In genomic region chr4:109279689-109280458, GRCm38 (mm10) we compare ENCODE assay signal across 7 mouse cellular contexts. TPM values are rescaled to one million over a fixed set of nuclear protein-coding genes. Genes with fewer than 3 reads are reported as not detected.
A peak's percentile ranks its signal among the peaks of the same experiment; 100 is the strongest.
DNase-seq lines count a peak whose midpoint lies in the region; ATAC-seq lines count a peak whose summit lies in the region.

Gene Eps15 (plus strand): TSS chr4:109280268.

- DNase-seq in adrenal gland, postnatal 10 days = peak; percentile 96
- DNase-seq in embryonic facial prominence, embryonic 10.5 days (ENCODE audit: low spot score) = peak; percentile 97
- peak; percentile 91 for DNase-seq in kidney, adult 11 months
- DNase-seq in limb, embryonic 10.5 days (ENCODE audit: low spot score) = peak; percentile 99
- DNase-seq in spleen, adult 12 weeks (ENCODE audit: low spot score) = peak; percentile 95

- H3K4me1 ChIP-seq in embryonic facial prominence, embryonic 10.5 days = peaks cover 8% of the 10 kb centered on the region
- H3K4me1 ChIP-seq in limb, embryonic 10.5 days = peaks cover 8% of the 10 kb centered on the region
- H3K4me1 ChIP-seq in midbrain, embryonic 13.5 days (replicated peaks) = peaks cover 10% of the 10 kb centered on the region

- peak within 1 kb of the TSS; percentile 75 for H3K9ac ChIP-seq in midbrain, embryonic 13.5 days (replicated peaks)

- peak; percentile 94 for ATAC-seq in granulocyte monocyte progenitor cell, adult 5-6 weeks (replicated peaks; ENCODE audit: poor library complexity, severe bottlenecking)
- ATAC-seq in midbrain, embryonic 13.5 days = peak; percentile 95

- H3K27me3 ChIP-seq in embryonic facial prominence, embryonic 10.5 days (replicated peaks; ENCODE audit: low read depth, poor library complexity, severe bottlenecking) = peaks cover 9% of the 10 kb centered on the region
- H3K27me3 ChIP-seq in limb, embryonic 10.5 days (ENCODE audit: low read depth, poor library complexity, severe bottlenecking) = peaks cover 10% of the 10 kb centered on the region; the same call in 1 of the 2 replicates
- H3K27me3 ChIP-seq in midbrain, embryonic 13.5 days = peaks cover 3% of the 10 kb centered on the region; the same call in 1 of the 2 replicates

- H3K4me3 ChIP-seq in embryonic facial prominence, embryonic 10.5 days = peak within 1 kb of the TSS; percentile 93
- H3K4me3 ChIP-seq in limb, embryonic 10.5 days = peak within 1 kb of the TSS; percentile 92
- H3K4me3 ChIP-seq in midbrain, embryonic 13.5 days (replicated peaks) = peak within 1 kb of the TSS; percentile 81

- peak within 1 kb of the TSS; percentile 92 for H3K27ac ChIP-seq in embryonic facial prominence, embryonic 10.5 days (replicated peaks)
- peak within 1 kb of the TSS; percentile 93 for H3K27ac ChIP-seq in limb, embryonic 10.5 days
- H3K27ac ChIP-seq in midbrain, embryonic 13.5 days = no peak within 1 kb of the TSS

- H3K4me2 ChIP-seq in midbrain, embryonic 13.5 days (replicated peaks) = peak within 1 kb of the TSS; percentile 83

- no peaks in the 10 kb centered on the region for H3K36me3 ChIP-seq in embryonic facial prominence, embryonic 10.5 days (replicated peaks)
- no peaks in the 10 kb centered on the region for H3K36me3 ChIP-seq in limb, embryonic 10.5 days
- H3K36me3 ChIP-seq in midbrain, embryonic 13.5 days = no peaks in the 10 kb centered on the region

- H3K9me3 ChIP-seq in embryonic facial prominence, embryonic 10.5 days = no peaks in the 10 kb centered on the region
- no peaks in the 10 kb centered on the region for H3K9me3 ChIP-seq in limb, embryonic 10.5 days (replicated peaks)
- H3K9me3 ChIP-seq in midbrain, embryonic 13.5 days = no peaks in the 10 kb centered on the region

- WGBS in embryonic facial prominence, embryonic 10.5 days = 3% methylated on average over 44 of the region's 44 CpGs
- WGBS in limb, embryonic 10.5 days = 4% methylated on average over 41 of the region's 44 CpGs
- WGBS in midbrain, embryonic 13.5 days = 2% methylated on average over 40 of the region's 44 CpGs

RNA-seq across cellular contexts. Expression of gene Eps15, which starts in this region (rescaled TPM):
- total RNA-seq in adrenal gland, postnatal 10 days (2021) = 10 to 100 TPM; 59.2 to 60.8 TPM
- 40.4 and 41.8 TPM in 2 replicates for polyA plus RNA-seq in embryonic facial prominence, embryonic 10.5 days (2016; fragmentation: Nextera tagmentation; extraction: Ambion mirVana)
- total RNA-seq in granulocyte monocyte progenitor cell, adult 5-6 weeks (2014; fragmentation: Nextera tagmentation) = 48.3 and 49.2 TPM in 2 replicates
- total RNA-seq in granulocyte monocyte progenitor cell, adult 5-6 weeks (2017) = 28.3 and 35.2 TPM in 2 replicates
- 26.4 and 33.4 TPM in 2 replicates for polyA plus RNA-seq in limb, embryonic 10.5 days (2016; fragmentation: Nextera tagmentation; extraction: Ambion mirVana)
- polyA plus RNA-seq in midbrain, embryonic 13.5 days (2015; fragmentation: Nextera tagmentation; extraction: Ambion mirVana) = 53.8 and 59.3 TPM in 2 replicates
